Mouse (Mus musculus): Measurements from ENCODE around the gene Lrrc10b. TPM values are rescaled to one million over a fixed set of nuclear protein-coding genes. Genes with fewer than 3 reads are reported as not detected.

The Lrrc10b gene
- polyA plus RNA-seq, 1 experiment from 2014 or later, result 3.7 TPM

DNA sequence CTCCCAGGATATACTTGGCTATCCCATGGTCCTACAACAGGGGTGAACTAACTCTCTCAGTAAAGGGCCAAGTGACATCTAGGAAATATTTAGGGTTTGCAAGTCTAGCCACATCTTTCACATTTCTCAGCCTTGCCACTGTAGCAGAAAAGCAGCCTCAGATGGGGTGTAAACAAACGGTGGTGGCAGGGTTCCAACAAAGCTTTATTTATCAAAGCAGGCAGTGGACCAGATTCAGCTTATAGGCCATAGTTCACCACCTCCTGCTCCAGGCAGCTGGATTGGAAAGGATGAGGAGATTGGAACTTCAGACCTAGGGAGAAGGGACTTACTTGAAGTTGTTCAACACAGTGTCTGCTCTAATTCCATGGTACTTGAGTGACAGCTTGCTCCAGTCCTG lies 32.5 kb downstream of the Lrrc10b start:
- 42% methylated on average over 1 of the region's 1 CpGs for WGBS
- H3K27me3 ChIP-seq (replicated peaks; ENCODE audit: insufficient read depth, low read length), result 0 out of 2 replicates have a peak, but pooled peaks cover 3% of the 10 kb centered on the region
- ATAC-seq, result no peak
- H3K4me1 ChIP-seq (ENCODE audit: insufficient read depth, low read depth, low read length), result peaks cover 3% of the 10 kb centered on the region; the same call in 1 of the 2 replicates
- H3K36me3 ChIP-seq (ENCODE audit: insufficient read depth, low read length), result no peaks in the 10 kb centered on the region
- no peak overlapping the region for H3K27ac ChIP-seq (ENCODE audit: low read length)
- no peaks in the 10 kb centered on the region for H3K9me3 ChIP-seq (ENCODE audit: low read length)
- no peak for TF ChIP-seq CTCF (IDR thresholded peaks at IDR 0.05)
- H3K4me2 ChIP-seq (replicated peaks; ENCODE audit: low read depth, low read length), result no peak overlapping the region
- H3K4me3 ChIP-seq (ENCODE audit: low read depth, low read length), result no peak overlapping the region
- H3K9ac ChIP-seq (replicated peaks; ENCODE audit: low read depth), result no peak overlapping the region
- DNase-seq (ENCODE audit: low spot score), result no peak

GRCm38 (mm10) chr19:10421986-10422976 lies 35.0 kb downstream of the Lrrc10b start:
- Histone ChIP-seq H3K9ac (replicated peaks; ENCODE audit: low read depth) (no peak overlapping the region), H3K4me3 (ENCODE audit: low read depth, low read length) (peak overlapping the region; percentile 5; the same call in 1 of the 2 replicates), H3K9me3 (ENCODE audit: low read length) (no peaks in the 10 kb centered on the region), H3K36me3 (ENCODE audit: insufficient read depth, low read length) (no peaks in the 10 kb centered on the region), H3K4me1 (ENCODE audit: insufficient read depth, low read depth, low read length) (no peaks in the 10 kb centered on the region; the same call in 1 of the 2 replicates), H3K27ac (ENCODE audit: low read length) (no peak overlapping the region), H3K4me2 (replicated peaks; ENCODE audit: low read depth, low read length) (peak overlapping the region; percentile 28), H3K27me3 (replicated peaks; ENCODE audit: insufficient read depth, low read length) (0 out of 2 replicates have a peak, but pooled peaks cover 3% of the 10 kb centered on the region)
- ATAC-seq, result 0 out of 2 replicates have a peak, but pooled peaks have one; percentile 20
- 4% methylated on average over 46 of the region's 53 CpGs for WGBS
- no peak for TF ChIP-seq EP300 (IDR thresholded peaks at IDR 0.05)
- no peak for TF ChIP-seq CTCF (IDR thresholded peaks at IDR 0.05)
- no peak for DNase-seq (ENCODE audit: low spot score)

DNA sequence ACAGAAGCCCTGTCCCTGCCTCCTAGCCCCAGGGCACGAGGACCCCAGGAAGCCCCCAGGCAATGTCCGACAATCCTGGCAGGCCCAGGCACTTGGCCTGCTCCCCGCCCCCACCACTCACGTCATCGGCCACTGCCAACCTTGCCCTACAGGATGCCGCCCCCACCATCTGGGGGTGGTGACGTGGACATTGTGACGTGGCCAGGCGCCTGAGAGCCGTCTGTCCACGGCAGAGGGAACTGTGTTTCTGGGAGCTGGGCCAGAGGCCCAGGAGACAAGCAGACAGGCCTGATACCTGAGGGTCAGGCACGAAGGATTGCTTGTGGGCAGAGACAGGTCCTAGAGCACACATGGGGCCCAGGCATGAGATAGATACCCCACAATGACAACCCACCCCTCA lies 39.8 kb downstream of the Lrrc10b start:
- TF ChIP-seq EP300 (IDR thresholded peaks at IDR 0.05), result no peak
- Histone ChIP-seq H3K27me3 (replicated peaks; ENCODE audit: insufficient read depth, low read length) (0 out of 2 replicates have a peak, but pooled peaks cover 3% of the 10 kb centered on the region), H3K36me3 (ENCODE audit: insufficient read depth, low read length) (no peaks in the 10 kb centered on the region), H3K9me3 (ENCODE audit: low read length) (no peaks in the 10 kb centered on the region), H3K4me3 (ENCODE audit: low read depth, low read length) (no peak overlapping the region), H3K4me1 (ENCODE audit: insufficient read depth, low read depth, low read length) (no peaks in the 10 kb centered on the region; the same call in 1 of the 2 replicates), H3K27ac (ENCODE audit: low read length) (no peak overlapping the region), H3K4me2 (replicated peaks; ENCODE audit: low read depth, low read length) (no peak overlapping the region), H3K9ac (replicated peaks; ENCODE audit: low read depth) (no peak overlapping the region)
- DNase-seq (ENCODE audit: low spot score) (peak; percentile 27), ATAC-seq (peak; percentile 78)
- WGBS, result 57% methylated on average over 12 of the region's 12 CpGs

- no peaks in the 10 kb centered on the region for H3K36me3 ChIP-seq (ENCODE audit: insufficient read depth, low read length)
- 0 out of 2 replicates have a peak, but pooled peaks cover 2% of the 10 kb centered on the region for H3K27me3 ChIP-seq (replicated peaks; ENCODE audit: insufficient read depth, low read length)
- no peaks in the 10 kb centered on the region for H3K9me3 ChIP-seq (ENCODE audit: low read length)
- H3K4me3 ChIP-seq (ENCODE audit: low read depth, low read length), result no peak overlapping the region
- DNase-seq (ENCODE audit: low spot score), result peak; percentile 15
- TF ChIP-seq CTCF (IDR thresholded peaks at IDR 0.05) (no peak), EP300 (IDR thresholded peaks at IDR 0.05) (no peak)
- no peak overlapping the region for H3K4me2 ChIP-seq (replicated peaks; ENCODE audit: low read depth, low read length)
- no peaks in the 10 kb centered on the region; the same call in 1 of the 2 replicates for H3K4me1 ChIP-seq (ENCODE audit: insufficient read depth, low read depth, low read length)
- no peak overlapping the region for H3K9ac ChIP-seq (replicated peaks; ENCODE audit: low read depth)
- no peak overlapping the region for H3K27ac ChIP-seq (ENCODE audit: low read length)
- ATAC-seq, result peak; percentile 50
- 52% methylated on average over 8 of the region's 8 CpGs for WGBS
Measured at GRCm38 (mm10) chr19:10416889-10417288, 40.4 kb downstream of the Lrrc10b start.

DNA sequence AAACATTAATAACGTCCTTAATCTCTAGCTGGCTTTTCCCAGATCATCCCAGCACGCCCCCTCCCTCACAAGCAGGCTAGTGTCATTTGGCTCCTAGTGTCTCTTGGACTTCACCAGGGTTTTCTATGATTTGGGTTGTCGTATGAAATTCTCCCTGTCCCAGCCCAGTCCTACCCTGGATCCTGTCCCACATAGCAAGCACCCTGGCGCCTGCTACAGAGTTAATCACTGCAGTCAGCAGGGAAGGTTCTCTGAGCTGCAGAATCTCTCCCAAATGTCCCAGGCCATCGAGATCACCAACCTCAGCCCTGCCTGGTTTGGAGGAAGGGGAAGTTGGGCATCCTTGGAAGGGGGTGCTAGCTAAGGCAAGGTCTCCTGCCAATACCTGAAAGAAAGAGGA lies 41.8 kb downstream of the Lrrc10b start:
- no peaks in the 10 kb centered on the region; the same call in 1 of the 2 replicates for H3K4me1 ChIP-seq (ENCODE audit: insufficient read depth, low read depth, low read length)
- DNase-seq (ENCODE audit: low spot score) (no peak), ATAC-seq (no peak)
- no peak overlapping the region for H3K4me3 ChIP-seq (ENCODE audit: low read depth, low read length)
- WGBS, result 73% methylated on average over 5 of the region's 5 CpGs
- TF ChIP-seq CTCF (IDR thresholded peaks at IDR 0.05) (no peak), EP300 (IDR thresholded peaks at IDR 0.05) (no peak)
- H3K9ac ChIP-seq (replicated peaks; ENCODE audit: low read depth), result no peak overlapping the region
- H3K27ac ChIP-seq (ENCODE audit: low read length), result no peak overlapping the region
- no peaks in the 10 kb centered on the region for H3K9me3 ChIP-seq (ENCODE audit: low read length)
- H3K36me3 ChIP-seq (ENCODE audit: insufficient read depth, low read length), result no peaks in the 10 kb centered on the region
- no peaks in the 10 kb centered on the region for H3K27me3 ChIP-seq (replicated peaks; ENCODE audit: insufficient read depth, low read length)
- no peak overlapping the region for H3K4me2 ChIP-seq (replicated peaks; ENCODE audit: low read depth, low read length)

DNA sequence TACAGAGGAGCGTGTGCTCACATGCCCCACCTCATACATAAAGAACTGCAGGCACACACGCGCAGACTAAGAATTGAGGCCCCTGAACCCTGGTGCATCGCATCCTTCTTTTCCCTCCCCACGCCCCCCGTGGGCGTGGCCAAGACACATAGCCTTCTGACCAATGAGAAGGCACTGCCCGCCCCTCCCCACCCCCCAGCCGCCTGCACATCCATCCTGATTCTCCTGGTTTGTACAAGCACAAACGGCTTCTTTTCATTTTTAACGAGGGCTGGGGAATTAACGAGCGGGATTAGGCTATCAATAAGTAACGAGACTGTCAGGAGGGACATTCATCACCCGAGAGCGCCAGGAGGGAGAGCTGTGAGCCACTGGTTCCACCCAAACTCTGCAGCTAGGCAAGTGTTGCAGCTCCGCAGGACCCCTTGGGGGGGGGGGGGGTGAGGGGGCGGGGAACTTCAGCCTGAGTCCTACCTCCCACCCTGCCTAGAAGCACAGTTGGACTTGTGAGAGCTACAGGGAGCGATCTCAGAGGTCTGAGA lies 43.5 kb downstream of the Lrrc10b start:
- 2% methylated on average over 15 of the region's 19 CpGs for WGBS
- H3K27ac ChIP-seq (ENCODE audit: low read length), result no peak overlapping the region
- no peak overlapping the region for H3K4me3 ChIP-seq (ENCODE audit: low read depth, low read length)
- TF ChIP-seq EP300 (IDR thresholded peaks at IDR 0.05), result no peak
- TF ChIP-seq CTCF (IDR thresholded peaks at IDR 0.05), result no peak
- no peak for ATAC-seq
- H3K27me3 ChIP-seq (replicated peaks; ENCODE audit: insufficient read depth, low read length), result no peaks in the 10 kb centered on the region
- H3K9me3 ChIP-seq (ENCODE audit: low read length), result no peaks in the 10 kb centered on the region
- DNase-seq (ENCODE audit: low spot score), result no peak
- no peaks in the 10 kb centered on the region; the same call in 1 of the 2 replicates for H3K4me1 ChIP-seq (ENCODE audit: insufficient read depth, low read depth, low read length)
- H3K9ac ChIP-seq (replicated peaks; ENCODE audit: low read depth), result no peak overlapping the region
- no peak overlapping the region for H3K4me2 ChIP-seq (replicated peaks; ENCODE audit: low read depth, low read length)
- H3K36me3 ChIP-seq (ENCODE audit: insufficient read depth, low read length), result no peaks in the 10 kb centered on the region

Other genes starting within 250 kb of the Lrrc10b start
- 5.0 and 5.9 TPM in 2 replicates for gene Myrf, start 216.7 kb downstream of the Lrrc10b start, polyA plus RNA-seq (2015; fragmentation: Nextera tagmentation; extraction: Ambion mirVana)
- gene Dagla, start 152.6 kb downstream of the Lrrc10b start, polyA plus RNA-seq (2015; fragmentation: Nextera tagmentation; extraction: Ambion mirVana), result 1.2 and 1.4 TPM in 2 replicates
- gene Syt7, start 68.4 kb downstream of the Lrrc10b start, polyA plus RNA-seq (2015; fragmentation: Nextera tagmentation; extraction: Ambion mirVana), result 1.4 and 3.0 TPM in 2 replicates
- gene Ppp1r32, start 25.5 kb upstream of the Lrrc10b start, polyA plus RNA-seq (2015; fragmentation: Nextera tagmentation; extraction: Ambion mirVana), result 2.6 and 2.9 TPM in 2 replicates
- 19.8 and 20.0 TPM in 2 replicates for gene Cpsf7, start 67.8 kb upstream of the Lrrc10b start, polyA plus RNA-seq (2015; fragmentation: Nextera tagmentation; extraction: Ambion mirVana)
- 46.4 and 49.8 TPM in 2 replicates for gene Sdhaf2, start 68.7 kb upstream of the Lrrc10b start, polyA plus RNA-seq (2015; fragmentation: Nextera tagmentation; extraction: Ambion mirVana)
- gene Tmem216, start 98.8 kb upstream of the Lrrc10b start, polyA plus RNA-seq (2015; fragmentation: Nextera tagmentation; extraction: Ambion mirVana), result 43.0 and 44.5 TPM in 2 replicates
- 42.3 and 48.1 TPM in 2 replicates for gene Cyb561a3, start 119.7 kb upstream of the Lrrc10b start, polyA plus RNA-seq (2015; fragmentation: Nextera tagmentation; extraction: Ambion mirVana)
- 19.4 and 21.6 TPM in 2 replicates for gene Tmem138, start 119.9 kb upstream of the Lrrc10b start, polyA plus RNA-seq (2015; fragmentation: Nextera tagmentation; extraction: Ambion mirVana)
- 178 and 181 TPM in 2 replicates for gene Ddb1, start 147.9 kb upstream of the Lrrc10b start, polyA plus RNA-seq (2015; fragmentation: Nextera tagmentation; extraction: Ambion mirVana)
- 7.3 TPM in 2 replicates for gene Tkfc, start 148.2 kb upstream of the Lrrc10b start, polyA plus RNA-seq (2015; fragmentation: Nextera tagmentation; extraction: Ambion mirVana)
- gene Vwce, start 176.7 kb upstream of the Lrrc10b start, polyA plus RNA-seq (2015; fragmentation: Nextera tagmentation; extraction: Ambion mirVana), result 0.08 TPM in 1 of 2 replicates, not detected in the other
- gene Pga5, start 220.6 kb upstream of the Lrrc10b start, polyA plus RNA-seq (2015; fragmentation: Nextera tagmentation; extraction: Ambion mirVana), result not detected in 2 replicates
- gene Vps37c, start 231.3 kb upstream of the Lrrc10b start, polyA plus RNA-seq (2015; fragmentation: Nextera tagmentation; extraction: Ambion mirVana), result 23.4 and 25.2 TPM in 2 replicates

All from lung, postnatal 0 days (tissue).